Mouse (Mus musculus): Measurements from ENCODE around the gene Cd38. TPM values are rescaled to one million over a fixed set of nuclear protein-coding genes. Genes with fewer than 3 reads are reported as not detected.

Gene Cd38
- total and polyA plus RNA-seq, 2 experiments from 2014 or later = 12.9 to 17.2 TPM

DNA sequence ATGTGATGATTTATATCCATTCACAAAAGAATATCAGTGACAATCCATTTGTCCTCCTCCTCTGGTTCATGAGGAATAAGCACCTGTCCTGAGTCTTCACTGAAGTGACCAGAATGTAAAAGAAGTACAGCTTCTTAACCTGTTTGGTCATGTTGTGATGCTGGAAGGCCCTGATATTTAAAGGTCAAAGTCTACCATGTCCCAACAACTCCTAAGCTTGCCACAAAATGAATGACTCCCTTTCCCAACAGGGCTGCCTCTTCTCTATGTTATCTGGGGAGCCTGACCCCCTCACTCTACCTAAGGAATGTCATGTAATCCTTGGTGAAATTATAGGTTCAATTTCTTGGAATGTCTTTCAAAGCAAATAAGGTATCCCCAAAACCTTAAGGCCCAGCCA is 59.4 kb downstream of the Cd38 start:
- ATAC-seq (ENCODE audit: insufficient read depth, low read depth) = no peak
- no peak overlapping the region for H3K4me3 ChIP-seq (ENCODE audit: low read depth, low read length)
- DNase-seq (ENCODE audit: low spot score) = no peak
- no peak overlapping the region for H3K27ac ChIP-seq (ENCODE audit: low read depth)
- no peaks in the 10 kb centered on the region for H3K27me3 ChIP-seq (ENCODE audit: control insufficient read depth, insufficient read depth, low read length)
- H3K36me3 ChIP-seq (replicated peaks; ENCODE audit: control insufficient read depth, insufficient read depth, low read length) = no peaks in the 10 kb centered on the region
- H3K9me3 ChIP-seq (replicated peaks; ENCODE audit: control insufficient read depth, low read length) = no peaks in the 10 kb centered on the region
- H3K4me1 ChIP-seq (ENCODE audit: control insufficient read depth, insufficient read depth) = no peaks in the 10 kb centered on the region
- H3K9ac ChIP-seq (replicated peaks; ENCODE audit: low read depth, low read length) = no peak overlapping the region
- no peak overlapping the region for H3K4me2 ChIP-seq (ENCODE audit: low read depth, low read length)
- TF ChIP-seq CTCF (IDR thresholded peaks at IDR 0.05; ENCODE audit: low read depth) (no peak), EP300 (IDR thresholded peaks at IDR 0.05; ENCODE audit: low read depth) (no peak)

DNA sequence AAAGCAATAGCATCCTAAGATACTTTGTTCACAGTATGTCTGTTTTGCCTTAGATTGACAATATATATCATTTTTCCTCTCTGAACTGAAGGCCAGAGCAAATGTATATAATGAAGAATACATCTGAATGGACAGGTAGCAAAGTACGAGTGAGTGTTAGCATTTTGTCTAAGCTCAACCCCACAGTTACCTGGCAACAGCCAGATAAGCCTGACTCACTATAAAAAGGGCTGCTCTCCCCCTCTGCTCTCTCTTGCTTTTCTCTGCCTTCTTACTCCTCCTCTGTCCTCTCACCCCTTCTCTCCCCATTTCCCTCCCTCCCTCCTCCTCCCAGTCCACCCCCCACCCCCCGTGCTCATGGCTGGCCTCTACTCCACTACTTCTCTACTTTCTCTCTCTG is 64.9 kb downstream of the Cd38 start:
- TF ChIP-seq CTCF (IDR thresholded peaks at IDR 0.05; ENCODE audit: low read depth) = no peak
- no peak for TF ChIP-seq EP300 (IDR thresholded peaks at IDR 0.05; ENCODE audit: low read depth)
- ATAC-seq (ENCODE audit: insufficient read depth, low read depth) (no peak), DNase-seq (ENCODE audit: low spot score) (no peak)
- H3K27ac ChIP-seq (ENCODE audit: low read depth) = no peak overlapping the region
- H3K4me1 ChIP-seq (ENCODE audit: control insufficient read depth, insufficient read depth) = no peaks in the 10 kb centered on the region
- H3K9ac ChIP-seq (replicated peaks; ENCODE audit: low read depth, low read length) = no peak overlapping the region
- no peaks in the 10 kb centered on the region for H3K27me3 ChIP-seq (ENCODE audit: control insufficient read depth, insufficient read depth, low read length)
- no peak overlapping the region for H3K4me2 ChIP-seq (ENCODE audit: low read depth, low read length)
- 35% methylated on average over 2 of the region's 2 CpGs for WGBS
- no peak overlapping the region for H3K4me3 ChIP-seq (ENCODE audit: low read depth, low read length)
- H3K36me3 ChIP-seq (replicated peaks; ENCODE audit: control insufficient read depth, insufficient read depth, low read length) = no peaks in the 10 kb centered on the region
- no peaks in the 10 kb centered on the region for H3K9me3 ChIP-seq (replicated peaks; ENCODE audit: control insufficient read depth, low read length)

DNA sequence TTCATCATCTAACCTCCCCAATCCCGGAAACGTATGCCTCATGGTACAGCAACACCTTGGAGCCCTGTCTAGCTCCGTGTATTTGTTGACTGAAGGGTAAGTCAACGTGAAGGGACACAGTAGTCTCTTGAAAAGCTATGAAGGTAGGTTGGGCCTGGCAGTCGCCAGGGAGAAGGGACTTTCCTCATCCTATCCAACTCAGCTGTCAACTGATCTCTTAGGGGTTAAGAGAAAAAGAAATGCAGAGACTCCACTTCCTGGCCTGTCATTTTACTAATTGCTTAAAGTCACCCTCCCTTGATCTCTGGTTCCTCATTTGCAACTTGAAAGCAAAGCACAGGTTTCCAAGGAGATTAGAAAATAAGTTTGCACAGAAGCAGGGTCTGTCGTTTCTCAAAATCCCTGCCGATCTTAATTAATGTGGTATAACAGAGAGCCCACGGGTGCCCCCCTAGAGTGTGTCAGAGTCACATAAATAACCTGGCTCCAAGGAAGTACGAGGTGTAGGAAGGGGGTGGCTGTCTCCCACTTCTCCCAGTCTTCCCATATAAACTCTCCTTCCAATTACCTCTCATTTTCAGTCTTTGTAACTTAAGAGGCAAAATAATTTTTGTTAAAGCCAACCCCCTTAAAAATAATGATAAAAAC is 79.1 kb downstream of the Cd38 start:
- H3K27me3 ChIP-seq (ENCODE audit: control insufficient read depth, insufficient read depth, low read length) = no peaks in the 10 kb centered on the region
- 50% methylated on average over 9 of the region's 9 CpGs for WGBS
- no peak overlapping the region for H3K27ac ChIP-seq (ENCODE audit: low read depth)
- no peaks in the 10 kb centered on the region for H3K9me3 ChIP-seq (replicated peaks; ENCODE audit: control insufficient read depth, low read length)
- peak; percentile 5 for DNase-seq (ENCODE audit: low spot score)
- no peak for ATAC-seq (ENCODE audit: insufficient read depth, low read depth)
- TF ChIP-seq CTCF (IDR thresholded peaks at IDR 0.05; ENCODE audit: low read depth) = no peak
- no peak for TF ChIP-seq EP300 (IDR thresholded peaks at IDR 0.05; ENCODE audit: low read depth)
- H3K36me3 ChIP-seq (replicated peaks; ENCODE audit: control insufficient read depth, insufficient read depth, low read length) = no peaks in the 10 kb centered on the region
- H3K4me1 ChIP-seq (ENCODE audit: control insufficient read depth, insufficient read depth) = peaks cover 16% of the 10 kb centered on the region
- H3K9ac ChIP-seq (replicated peaks; ENCODE audit: low read depth, low read length) = no peak overlapping the region
- H3K4me3 ChIP-seq (ENCODE audit: low read depth, low read length) = no peak overlapping the region
- H3K4me2 ChIP-seq (ENCODE audit: low read depth, low read length) = peak overlapping the region; percentile 63

DNA sequence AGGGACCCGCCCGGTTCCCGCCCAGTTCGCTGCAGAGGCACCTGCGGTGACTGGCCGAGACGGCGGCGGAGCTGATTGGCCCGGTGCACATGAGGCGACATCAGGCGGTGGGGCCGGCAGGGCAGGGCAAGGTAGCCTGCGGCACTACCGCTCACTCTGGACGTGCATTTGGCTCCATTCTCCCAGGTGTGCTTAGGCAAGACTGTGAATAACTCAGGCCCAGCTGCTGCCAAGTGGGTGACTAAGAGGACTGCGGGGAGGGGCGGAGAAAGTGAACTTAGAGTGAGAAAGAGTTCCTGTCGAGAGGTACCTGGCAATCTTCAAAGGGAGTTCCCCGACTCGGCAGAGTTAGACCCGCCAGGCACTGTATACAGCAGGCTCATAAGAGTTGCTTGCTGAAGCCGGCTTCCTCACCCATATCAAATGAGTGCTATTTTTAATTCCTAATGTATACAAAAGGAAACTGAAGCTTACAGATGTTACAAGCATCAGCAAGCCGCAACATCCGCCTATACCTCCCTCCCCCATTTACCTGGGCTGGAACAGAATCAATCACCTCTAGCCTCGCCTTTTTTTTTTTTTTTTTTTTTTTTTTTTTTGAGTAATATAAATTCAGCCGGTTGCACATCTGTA is 79.9 kb downstream of the Cd38 start:
- WGBS = 2% methylated on average over 27 of the region's 27 CpGs
- TF ChIP-seq CTCF (IDR thresholded peaks at IDR 0.05; ENCODE audit: low read depth) = no peak
- TF ChIP-seq EP300 (IDR thresholded peaks at IDR 0.05; ENCODE audit: low read depth) = no peak
- Histone ChIP-seq H3K4me2 (ENCODE audit: low read depth, low read length) (peak overlapping the region; percentile 63), H3K27me3 (ENCODE audit: control insufficient read depth, insufficient read depth, low read length) (no peaks in the 10 kb centered on the region), H3K27ac (ENCODE audit: low read depth) (no peak overlapping the region), H3K36me3 (replicated peaks; ENCODE audit: control insufficient read depth, insufficient read depth, low read length) (no peaks in the 10 kb centered on the region), H3K4me3 (ENCODE audit: low read depth, low read length) (peak overlapping the region; percentile 41), H3K4me1 (ENCODE audit: control insufficient read depth, insufficient read depth) (peaks cover 16% of the 10 kb centered on the region), H3K9me3 (replicated peaks; ENCODE audit: control insufficient read depth, low read length) (no peaks in the 10 kb centered on the region), H3K9ac (replicated peaks; ENCODE audit: low read depth, low read length) (peak overlapping the region; percentile 43; the same call in 1 of the 2 replicates)
- ATAC-seq (ENCODE audit: insufficient read depth, low read depth) (peak; percentile 39; the same call in 1 of the 2 replicates), DNase-seq (ENCODE audit: low spot score) (peak; percentile 21)

DNA sequence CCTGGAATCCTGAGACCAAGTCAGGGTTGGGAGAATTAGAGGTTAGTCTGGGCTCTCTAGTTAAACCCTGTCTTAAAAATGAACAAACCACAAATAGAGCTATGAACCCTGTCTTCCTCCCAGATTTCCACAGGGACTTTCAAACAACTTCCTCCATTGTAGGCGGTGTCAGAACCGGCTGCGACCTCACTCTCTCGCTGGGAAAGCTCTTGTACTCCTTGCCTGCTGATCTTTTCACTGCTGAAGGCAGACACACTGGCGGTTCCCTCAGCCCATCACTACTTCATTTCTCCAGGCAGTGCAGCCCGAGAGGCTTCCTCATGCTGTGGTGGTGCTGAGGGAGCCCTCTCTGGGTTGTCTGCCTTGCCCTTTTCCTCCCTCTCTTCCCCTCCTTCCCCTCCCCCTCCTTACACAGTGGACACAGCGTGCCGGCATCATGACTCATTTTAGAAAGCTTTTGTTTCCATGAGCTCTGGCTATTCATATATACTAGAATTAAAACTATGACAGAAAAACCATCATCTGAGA is 80.5 kb downstream of the Cd38 start:
- no peaks in the 10 kb centered on the region for H3K9me3 ChIP-seq (replicated peaks; ENCODE audit: control insufficient read depth, low read length)
- no peaks in the 10 kb centered on the region for H3K27me3 ChIP-seq (ENCODE audit: control insufficient read depth, insufficient read depth, low read length)
- peak overlapping the region; percentile 63 for H3K4me2 ChIP-seq (ENCODE audit: low read depth, low read length)
- peak overlapping the region; percentile 76 for H3K27ac ChIP-seq (ENCODE audit: low read depth)
- WGBS = 3% methylated on average over 8 of the region's 8 CpGs
- H3K4me1 ChIP-seq (ENCODE audit: control insufficient read depth, insufficient read depth) = peaks cover 16% of the 10 kb centered on the region
- DNase-seq (ENCODE audit: low spot score) (peak; percentile 47), ATAC-seq (ENCODE audit: insufficient read depth, low read depth) (peak; percentile 71)
- H3K9ac ChIP-seq (replicated peaks; ENCODE audit: low read depth, low read length) = peak overlapping the region; percentile 43
- TF ChIP-seq CTCF (IDR thresholded peaks at IDR 0.05; ENCODE audit: low read depth) (no peak), EP300 (IDR thresholded peaks at IDR 0.05; ENCODE audit: low read depth) (no peak)
- H3K4me3 ChIP-seq (ENCODE audit: low read depth, low read length) = peak overlapping the region; percentile 41
- no peaks in the 10 kb centered on the region for H3K36me3 ChIP-seq (replicated peaks; ENCODE audit: control insufficient read depth, insufficient read depth, low read length)

Data from heart, postnatal 0 days (tissue).